In the genomic region with DNA sequence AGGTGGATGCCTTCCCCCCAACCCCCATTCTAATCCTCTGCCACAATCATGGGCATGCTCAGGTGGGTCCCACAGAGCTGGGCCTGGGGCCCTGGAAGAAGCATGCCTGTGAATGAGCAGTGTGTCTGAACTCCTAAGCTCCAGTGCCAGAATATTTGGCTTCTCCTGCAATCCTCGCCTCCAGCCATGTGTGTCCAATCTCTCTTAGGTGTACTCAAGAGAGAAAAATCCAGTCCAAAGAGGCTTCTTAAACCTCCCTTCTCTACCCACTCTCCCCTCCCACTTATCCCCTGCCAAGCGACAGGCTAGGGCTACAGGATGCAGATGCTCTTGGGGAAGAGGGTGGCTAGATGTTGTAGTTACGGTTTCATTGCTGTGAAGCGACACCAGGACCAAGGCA, we compare ENCODE assay signal across 15 mouse cellular contexts. TPM values are rescaled to one million over a fixed set of nuclear protein-coding genes. Genes with fewer than 3 reads are reported as not detected.
DNase-seq lines count a peak whose midpoint lies in the region; ATAC-seq and TF ChIP-seq lines count a peak whose summit lies in the region.
"Had no signal": no experiment of that assay in that cellular context is flagged by ENCODE, and none has a peak within 500 bp of the region (broad histone marks: within the 10 kb centered on the region; RNA-seq: fewer than 3 reads in every experiment).

No protein-coding gene starts in this region.

- no peaks in the 10 kb centered on the region for H3K27me3 ChIP-seq in midbrain, embryonic 11.5 days (ENCODE audit: control insufficient read depth, insufficient read depth, low read length)
- H3K27me3 ChIP-seq in midbrain, embryonic 16.5 days (ENCODE audit: control insufficient read depth, insufficient read depth, low read depth, low read length), result no peaks in the 10 kb centered on the region
- H3K27me3 ChIP-seq in embryonic facial prominence, embryonic 13.5 days, result no peaks in the 10 kb centered on the region
- no peaks in the 10 kb centered on the region for H3K27me3 ChIP-seq in kidney, postnatal 0 days (ENCODE audit: insufficient read depth, low read length)
- H3K27me3 ChIP-seq: forebrain, embryonic 13.5 days; intestine, embryonic 15.5 days; midbrain, embryonic 12.5 days had no signal

- no peaks in the 10 kb centered on the region for H3K9me3 ChIP-seq in midbrain, embryonic 11.5 days (ENCODE audit: control insufficient read depth, low read length)
- H3K9me3 ChIP-seq in midbrain, embryonic 16.5 days (replicated peaks; ENCODE audit: control insufficient read depth, low read length, poor library complexity, severe bottlenecking), result no peaks in the 10 kb centered on the region
- no peaks in the 10 kb centered on the region for H3K9me3 ChIP-seq in embryonic facial prominence, embryonic 13.5 days
- no peaks in the 10 kb centered on the region for H3K9me3 ChIP-seq in kidney, postnatal 0 days (replicated peaks; ENCODE audit: low read length)
- H3K9me3 ChIP-seq: intestine, embryonic 15.5 days; midbrain, embryonic 12.5 days had no signal

- ATAC-seq in midbrain, embryonic 11.5 days (ENCODE audit: low FRiP score), result no peak
- ATAC-seq in midbrain, embryonic 16.5 days, result no peak
- ATAC-seq in embryonic facial prominence, embryonic 13.5 days (ENCODE audit: insufficient number of reproducible peaks, insufficient read depth, low FRiP score, low TSS enrichment, low read depth), result no peak
- ATAC-seq in kidney, postnatal 0 days (replicated peaks; ENCODE audit: low FRiP score, low read depth), result no peak; the same call in 1 of the 2 replicates
- ATAC-seq: forebrain, embryonic 13.5 days; intestine, embryonic 15.5 days had no signal

- H3K4me3 ChIP-seq in midbrain, embryonic 11.5 days (ENCODE audit: low read depth, low read length), result no peak overlapping the region
- no peak overlapping the region for H3K4me3 ChIP-seq in midbrain, embryonic 16.5 days (ENCODE audit: low read depth, low read length)
- H3K4me3 ChIP-seq in embryonic facial prominence, embryonic 13.5 days, result no peak overlapping the region
- H3K4me3 ChIP-seq in kidney, postnatal 0 days (replicated peaks; ENCODE audit: low read depth, low read length), result no peak overlapping the region
- H3K4me3 ChIP-seq: forebrain, embryonic 13.5 days; intestine, embryonic 15.5 days; midbrain, embryonic 12.5 days had no signal

- no peak overlapping the region for H3K27ac ChIP-seq in midbrain, embryonic 11.5 days (ENCODE audit: low read depth, low read length)
- H3K27ac ChIP-seq in midbrain, embryonic 16.5 days (ENCODE audit: low read length), result no peak overlapping the region
- peak overlapping the region; percentile 33; the same call in 1 of the 2 replicates for H3K27ac ChIP-seq in embryonic facial prominence, embryonic 13.5 days
- H3K27ac ChIP-seq in kidney, postnatal 0 days, result peak overlapping the region; percentile 55; the same call in 1 of the 2 replicates
- H3K27ac ChIP-seq: forebrain, embryonic 13.5 days; hindbrain, embryonic 14.5 days; intestine, embryonic 15.5 days; midbrain, embryonic 12.5 days had no signal

- no peak overlapping the region for H3K4me2 ChIP-seq in midbrain, embryonic 11.5 days
- H3K4me2 ChIP-seq in midbrain, embryonic 16.5 days (ENCODE audit: low read length), result no peak overlapping the region
- H3K4me2 ChIP-seq in embryonic facial prominence, embryonic 13.5 days, result no peak overlapping the region
- H3K4me2 ChIP-seq in kidney, postnatal 0 days (ENCODE audit: low read length), result no peak overlapping the region
- H3K4me2 ChIP-seq: forebrain, embryonic 13.5 days; hindbrain, embryonic 14.5 days; intestine, embryonic 15.5 days; midbrain, embryonic 12.5 days had no signal

- peaks cover 10% of the 10 kb centered on the region for H3K4me1 ChIP-seq in midbrain, embryonic 11.5 days (ENCODE audit: control insufficient read depth, insufficient read depth, low read length)
- H3K4me1 ChIP-seq in midbrain, embryonic 16.5 days (ENCODE audit: control insufficient read depth, insufficient read depth, low read length), result no peaks in the 10 kb centered on the region; the same call in 1 of the 2 replicates
- peaks cover 35% of the 10 kb centered on the region for H3K4me1 ChIP-seq in embryonic facial prominence, embryonic 13.5 days
- peaks cover 20% of the 10 kb centered on the region; the same call in 1 of the 2 replicates for H3K4me1 ChIP-seq in kidney, postnatal 0 days (replicated peaks; ENCODE audit: insufficient read depth, low read length)

- WGBS in midbrain, embryonic 11.5 days, result 75% methylated on average over 4 of the region's 4 CpGs
- WGBS in midbrain, embryonic 16.5 days, result 77% methylated on average over 4 of the region's 4 CpGs
- WGBS in embryonic facial prominence, embryonic 13.5 days, result 64% methylated on average over 4 of the region's 4 CpGs
- WGBS in kidney, postnatal 0 days, result 58% methylated on average over 4 of the region's 4 CpGs

- no peak overlapping the region for H3K9ac ChIP-seq in midbrain, embryonic 11.5 days (ENCODE audit: low read length)
- H3K9ac ChIP-seq in midbrain, embryonic 16.5 days (ENCODE audit: low read depth, low read length), result no peak overlapping the region
- H3K9ac ChIP-seq in embryonic facial prominence, embryonic 13.5 days, result no peak overlapping the region
- no peak overlapping the region for H3K9ac ChIP-seq in kidney, postnatal 0 days (ENCODE audit: low read depth, low read length)
- H3K9ac ChIP-seq: forebrain, embryonic 13.5 days; hindbrain, embryonic 14.5 days; intestine, embryonic 15.5 days; midbrain, embryonic 12.5 days had no signal

- no peaks in the 10 kb centered on the region for H3K36me3 ChIP-seq in midbrain, embryonic 11.5 days (ENCODE audit: control insufficient read depth, insufficient read depth, low read length)
- no peaks in the 10 kb centered on the region for H3K36me3 ChIP-seq in midbrain, embryonic 16.5 days (ENCODE audit: control insufficient read depth, insufficient read depth, low read length)
- H3K36me3 ChIP-seq in embryonic facial prominence, embryonic 13.5 days, result no peaks in the 10 kb centered on the region
- H3K36me3 ChIP-seq in kidney, postnatal 0 days (ENCODE audit: insufficient read depth, low read length), result no peaks in the 10 kb centered on the region
- H3K36me3 ChIP-seq: intestine, embryonic 15.5 days; midbrain, embryonic 12.5 days had no signal

- peak; percentile 41 for DNase-seq in midbrain, embryonic 11.5 days (ENCODE audit: low spot score, missing footprints)
- DNase-seq in kidney, postnatal 0 days (ENCODE audit: low spot score), result peak; percentile 42
- DNase-seq in gastrocnemius, postnatal 4 days (ENCODE audit: low spot score in 2 of 2), result no peak
- no peak for DNase-seq in thymus, postnatal 0 days (ENCODE audit: low spot score)
- no peak for DNase-seq in lung, postnatal 10 days
- DNase-seq: adrenal gland, postnatal 14 days; cerebellum, adult 9-10 months; lung, adult 2 months; thymus, postnatal 25 days had no signal

- TF ChIP-seq CTCF in kidney, postnatal 0 days (IDR thresholded peaks at IDR 0.05; ENCODE audit: low read depth), result no peak

RNA-seq across cellular contexts. Expression of a gene that starts 49.6 kb away (rescaled TPM):
- polyA plus RNA-seq in midbrain, embryonic 11.5 days (2014; fragmentation: Nextera tagmentation; extraction: Ambion mirVana), result 16.7 and 20.3 TPM in 2 replicates
- 9.4 and 10.8 TPM in 2 replicates for polyA plus RNA-seq in midbrain, embryonic 16.5 days (2015; fragmentation: Nextera tagmentation; extraction: Ambion mirVana)
- polyA plus RNA-seq in embryonic facial prominence, embryonic 13.5 days (2015; fragmentation: Nextera tagmentation; extraction: Ambion mirVana), result 5.4 and 6.1 TPM in 2 replicates
- 13.7 and 23.6 TPM in 2 replicates for polyA plus RNA-seq in kidney, postnatal 0 days (2015; fragmentation: Nextera tagmentation; extraction: Ambion mirVana)
- 10 to 100 TPM; 39.7 to 40.5 TPM for total RNA-seq in gastrocnemius, postnatal 4 days (2021)
- 11.5 and 14.5 TPM in 2 replicates for polyA plus RNA-seq in thymus, postnatal 0 days (2015; fragmentation: Nextera tagmentation; extraction: Ambion mirVana)

Comparison
In these comparisons a context has a peak if more than half of its experiments do, and no peak if none do; other contexts are left out.
1. DNase-seq: peak in midbrain, embryonic 11.5 days (single experiment) and kidney, postnatal 0 days (single experiment); none in gastrocnemius, postnatal 4 days (0 of 2), thymus, postnatal 0 days (single experiment) and lung, postnatal 10 days (single experiment).
2. H3K27ac ChIP-seq: peak in embryonic facial prominence, embryonic 13.5 days (single experiment) and kidney, postnatal 0 days (single experiment); none in midbrain, embryonic 11.5 days (single experiment) and midbrain, embryonic 16.5 days (single experiment).